Mouse (Mus musculus): Measurements from ENCODE around the gene Foxd2. TPM values are rescaled to one million over a fixed set of nuclear protein-coding genes. Genes with fewer than 3 reads are reported as not detected.
A peak's percentile ranks its signal among the peaks of the same experiment; 100 is the strongest.

The Foxd2 gene
- polyA plus RNA-seq, 1 experiment from 2014 or later: not detected

- Histone ChIP-seq H3K27ac (ENCODE audit: poor library complexity, severe bottlenecking) (no peak overlapping the region), H3K4me1 (replicated peaks) (no peaks in the 10 kb centered on the region), H3K27me3 (replicated peaks) (peaks cover 56% of the 10 kb centered on the region), H3K9ac (no peak overlapping the region), H3K4me3 (no peak overlapping the region), H3K9me3 (replicated peaks) (no peaks in the 10 kb centered on the region), H3K4me2 (no peak overlapping the region), H3K36me3 (no peaks in the 10 kb centered on the region)
- ATAC-seq (ENCODE audit: insufficient number of reproducible peaks, low FRiP score): no peak
- WGBS: 56% methylated on average over 3 of the region's 3 CpGs
Observed at GRCm38 (mm10) chr4:114938248-114938647, 29.6 kb upstream of the Foxd2 start.

- no peaks in the 10 kb centered on the region for H3K36me3 ChIP-seq
- H3K9me3 ChIP-seq (replicated peaks): no peaks in the 10 kb centered on the region
- 60% methylated on average over 4 of the region's 4 CpGs for WGBS
- no peak for ATAC-seq (ENCODE audit: insufficient number of reproducible peaks, low FRiP score)
- H3K27ac ChIP-seq (ENCODE audit: poor library complexity, severe bottlenecking): no peak overlapping the region
- H3K27me3 ChIP-seq (replicated peaks): peaks cover 60% of the 10 kb centered on the region
- no peak overlapping the region for H3K9ac ChIP-seq
- H3K4me3 ChIP-seq: no peak overlapping the region
- H3K4me2 ChIP-seq: no peak overlapping the region
- H3K4me1 ChIP-seq (replicated peaks): no peaks in the 10 kb centered on the region
Observed at GRCm38 (mm10) chr4:114937459-114938047, 28.9 kb upstream of the Foxd2 start.

GRCm38 (mm10) chr4:114934188-114934587 lies 25.5 kb upstream of the Foxd2 start:
- ATAC-seq (ENCODE audit: insufficient number of reproducible peaks, low FRiP score): no peak
- H3K4me3 ChIP-seq: no peak overlapping the region
- no peaks in the 10 kb centered on the region for H3K9me3 ChIP-seq (replicated peaks)
- H3K27me3 ChIP-seq (replicated peaks): peaks cover 66% of the 10 kb centered on the region
- H3K9ac ChIP-seq: no peak overlapping the region
- no peak overlapping the region for H3K4me2 ChIP-seq
- H3K27ac ChIP-seq (ENCODE audit: poor library complexity, severe bottlenecking): no peak overlapping the region
- WGBS: 79% methylated on average over 6 of the region's 6 CpGs
- no peaks in the 10 kb centered on the region for H3K36me3 ChIP-seq
- H3K4me1 ChIP-seq (replicated peaks): no peaks in the 10 kb centered on the region

GRCm38 (mm10) chr4:114932747-114933146 lies 24.1 kb upstream of the Foxd2 start:
- Histone ChIP-seq H3K4me1 (replicated peaks) (no peaks in the 10 kb centered on the region), H3K36me3 (no peaks in the 10 kb centered on the region), H3K27me3 (replicated peaks) (peaks cover 71% of the 10 kb centered on the region), H3K4me2 (no peak overlapping the region), H3K4me3 (no peak overlapping the region), H3K9ac (no peak overlapping the region), H3K27ac (ENCODE audit: poor library complexity, severe bottlenecking) (no peak overlapping the region), H3K9me3 (replicated peaks) (no peaks in the 10 kb centered on the region)
- ATAC-seq (ENCODE audit: insufficient number of reproducible peaks, low FRiP score): no peak
- 86% methylated on average over 4 of the region's 4 CpGs for WGBS

GRCm38 (mm10) chr4:114929155-114929554 lies 20.5 kb upstream of the Foxd2 start:
- Histone ChIP-seq H3K27ac (ENCODE audit: poor library complexity, severe bottlenecking) (no peak overlapping the region), H3K4me1 (replicated peaks) (peaks cover 7% of the 10 kb centered on the region), H3K9ac (no peak overlapping the region), H3K9me3 (replicated peaks) (no peaks in the 10 kb centered on the region), H3K4me2 (no peak overlapping the region), H3K27me3 (replicated peaks) (peaks cover 91% of the 10 kb centered on the region), H3K4me3 (no peak overlapping the region), H3K36me3 (no peaks in the 10 kb centered on the region)
- WGBS: 45% methylated on average over 15 of the region's 15 CpGs
- no peak for ATAC-seq (ENCODE audit: insufficient number of reproducible peaks, low FRiP score)

- Histone ChIP-seq H3K4me3 (peak within 1 kb of the TSS; percentile 44), H3K9ac (peak within 1 kb of the TSS; percentile 34), H3K9me3 (replicated peaks) (no peaks in the 10 kb centered on the region), H3K4me1 (replicated peaks) (peaks cover 7% of the 10 kb centered on the region), H3K27me3 (replicated peaks) (peaks cover 85% of the 10 kb centered on the region), H3K27ac (ENCODE audit: poor library complexity, severe bottlenecking) (no peak within 1 kb of the TSS), H3K4me2 (peak within 1 kb of the TSS; percentile 69), H3K36me3 (no peaks in the 10 kb centered on the region)
- no peak for ATAC-seq (ENCODE audit: insufficient number of reproducible peaks, low FRiP score)
- 3% methylated on average over 19 of the region's 25 CpGs for WGBS
Observed at GRCm38 (mm10) chr4:114925917-114926312, 17.2 kb upstream of the Foxd2 start, which contains the start of gene Foxe3. Foxe3 (minus strand) TSS chr4:114926013.

GRCm38 (mm10) chr4:114924971-114925916 lies 16.6 kb upstream of the Foxd2 start:
- Histone ChIP-seq H3K9me3 (replicated peaks) (no peaks in the 10 kb centered on the region), H3K27ac (ENCODE audit: poor library complexity, severe bottlenecking) (no peak overlapping the region), H3K4me3 (peak overlapping the region; percentile 44), H3K4me1 (replicated peaks) (peaks cover 7% of the 10 kb centered on the region), H3K9ac (peak overlapping the region; percentile 34), H3K27me3 (replicated peaks) (peaks cover 79% of the 10 kb centered on the region), H3K36me3 (no peaks in the 10 kb centered on the region), H3K4me2 (peak overlapping the region; percentile 69)
- WGBS: 2% methylated on average over 125 of the region's 125 CpGs
- ATAC-seq (ENCODE audit: insufficient number of reproducible peaks, low FRiP score): peak; percentile 37; the same call in 1 of the 2 replicates

- 43% methylated on average over 2 of the region's 2 CpGs for WGBS
- H3K4me2 ChIP-seq: no peak overlapping the region
- H3K27ac ChIP-seq (ENCODE audit: poor library complexity, severe bottlenecking): no peak overlapping the region
- no peak overlapping the region for H3K9ac ChIP-seq
- H3K9me3 ChIP-seq (replicated peaks): no peaks in the 10 kb centered on the region
- H3K27me3 ChIP-seq (replicated peaks): peaks cover 71% of the 10 kb centered on the region
- H3K4me3 ChIP-seq: no peak overlapping the region
- no peaks in the 10 kb centered on the region for H3K36me3 ChIP-seq
- ATAC-seq (ENCODE audit: insufficient number of reproducible peaks, low FRiP score): no peak
- H3K4me1 ChIP-seq (replicated peaks): 0 out of 2 replicates have a peak, but pooled peaks cover 3% of the 10 kb centered on the region
Observed at GRCm38 (mm10) chr4:114917091-114917490, 8.4 kb upstream of the Foxd2 start.

GRCm38 (mm10) chr4:114916056-114916455 lies 7.4 kb upstream of the Foxd2 start:
- ATAC-seq (ENCODE audit: insufficient number of reproducible peaks, low FRiP score): no peak
- Histone ChIP-seq H3K27me3 (replicated peaks) (peaks cover 78% of the 10 kb centered on the region), H3K36me3 (no peaks in the 10 kb centered on the region), H3K4me3 (no peak overlapping the region), H3K4me1 (replicated peaks) (0 out of 2 replicates have a peak, but pooled peaks cover 3% of the 10 kb centered on the region), H3K9ac (no peak overlapping the region), H3K9me3 (replicated peaks) (no peaks in the 10 kb centered on the region), H3K27ac (ENCODE audit: poor library complexity, severe bottlenecking) (no peak overlapping the region), H3K4me2 (no peak overlapping the region)
- WGBS: 34% methylated on average over 4 of the region's 4 CpGs

GRCm38 (mm10) chr4:114913594-114913962 lies 4.9 kb upstream of the Foxd2 start:
- H3K27me3 ChIP-seq (replicated peaks): peaks cover 91% of the 10 kb centered on the region
- no peak for ATAC-seq (ENCODE audit: insufficient number of reproducible peaks, low FRiP score)
- no peak overlapping the region for H3K4me2 ChIP-seq
- H3K27ac ChIP-seq (ENCODE audit: poor library complexity, severe bottlenecking): no peak overlapping the region
- no peak overlapping the region for H3K9ac ChIP-seq
- no peaks in the 10 kb centered on the region for H3K9me3 ChIP-seq (replicated peaks)
- H3K4me1 ChIP-seq (replicated peaks): peaks cover 11% of the 10 kb centered on the region
- no peak overlapping the region for H3K4me3 ChIP-seq
- whole genome bisulfite sequencing: 2% methylated on average over 13 of the region's 13 CpGs
- no peaks in the 10 kb centered on the region for H3K36me3 ChIP-seq
